Mouse (Mus musculus) adrenal gland (tissue): Measurements from ENCODE around the gene Crtc3.

Source experiments
- intact Hi-C: fragments of 180-260 bp; cut with DNase I; formaldehyde crosslinking; loops from one replicate; pipeline ENCODE4 v1.15.1; 2025

Gene Crtc3

GRCm38 (mm10) chr7:80558572-80558971 is 130.1 kb downstream of the Crtc3 start:
- intact Hi-C loops, result no loop called here

DNA sequence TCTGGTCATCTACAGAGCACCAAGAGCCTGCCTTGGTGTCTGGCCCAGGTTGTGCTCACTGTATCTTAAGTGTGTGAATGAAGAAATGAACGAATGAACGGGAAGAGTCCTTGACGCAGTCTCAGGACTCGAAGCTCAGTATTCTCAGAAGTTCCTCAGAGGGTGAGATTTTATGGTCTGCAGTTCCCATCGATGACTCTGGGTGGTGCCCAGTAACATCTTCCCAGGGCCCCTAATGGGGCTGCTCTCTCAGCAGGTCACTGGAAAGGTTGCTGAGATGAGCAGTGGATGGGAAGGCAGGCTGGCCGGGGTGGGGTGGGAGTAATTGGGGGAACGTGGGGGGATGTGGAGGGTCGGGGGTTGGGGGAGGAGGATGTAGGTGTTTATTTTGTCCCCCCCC is 130.6 kb downstream of the Crtc3 start:
- intact Hi-C loops, result no loop called here

DNA sequence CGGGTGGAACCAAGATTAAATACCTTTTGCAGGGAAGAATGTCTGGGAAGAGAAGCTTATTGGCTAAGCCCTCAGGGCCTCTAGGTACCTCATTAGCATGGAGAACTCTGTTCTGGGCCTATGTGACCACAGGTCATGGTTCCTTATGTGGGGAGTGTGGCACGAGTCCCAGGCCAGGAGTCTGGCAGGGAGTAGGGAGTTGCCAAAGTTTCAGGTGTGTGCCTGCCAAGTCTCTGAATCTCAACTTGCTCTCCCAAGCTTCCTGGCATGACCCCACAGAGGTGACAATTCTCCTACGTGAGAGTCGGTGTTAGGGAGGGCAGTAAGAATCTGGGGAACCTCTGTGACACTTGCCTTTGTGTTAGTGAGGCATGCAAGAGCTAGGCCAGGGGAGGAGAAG is 131.5 kb downstream of the Crtc3 start:
- intact Hi-C loops, result no loop called here

GRCm38 (mm10) chr7:80556166-80556565 is 132.5 kb downstream of the Crtc3 start:
- intact Hi-C loops, result no loop called here

DNA sequence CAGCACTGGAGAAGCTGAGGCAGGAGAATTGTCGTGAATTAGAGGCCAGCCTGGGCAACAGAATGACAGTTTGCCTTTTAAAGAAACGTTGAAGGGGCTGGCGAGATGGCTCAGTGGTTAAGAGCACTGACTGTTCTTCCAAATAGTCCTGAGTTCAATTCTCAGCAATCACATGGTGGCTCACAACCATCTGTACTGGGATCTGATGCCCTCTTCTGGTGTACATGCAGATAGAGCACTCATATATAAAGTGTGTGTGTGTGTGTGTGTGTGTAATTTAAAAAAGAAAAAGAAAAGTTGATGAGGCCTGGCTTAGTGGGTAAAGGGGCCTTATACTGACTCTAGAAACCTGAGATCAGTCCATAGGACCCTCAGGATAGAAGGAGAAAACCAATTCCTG is 133.5 kb downstream of the Crtc3 start:
- intact Hi-C loops, result no loop called here

GRCm38 (mm10) chr7:80554180-80555021 is 134.3 kb downstream of the Crtc3 start:
- intact Hi-C loops, result no loop called here

GRCm38 (mm10) chr7:80548513-80549260 is 140.0 kb downstream of the Crtc3 start:
- intact Hi-C loops, result no loop called here

DNA sequence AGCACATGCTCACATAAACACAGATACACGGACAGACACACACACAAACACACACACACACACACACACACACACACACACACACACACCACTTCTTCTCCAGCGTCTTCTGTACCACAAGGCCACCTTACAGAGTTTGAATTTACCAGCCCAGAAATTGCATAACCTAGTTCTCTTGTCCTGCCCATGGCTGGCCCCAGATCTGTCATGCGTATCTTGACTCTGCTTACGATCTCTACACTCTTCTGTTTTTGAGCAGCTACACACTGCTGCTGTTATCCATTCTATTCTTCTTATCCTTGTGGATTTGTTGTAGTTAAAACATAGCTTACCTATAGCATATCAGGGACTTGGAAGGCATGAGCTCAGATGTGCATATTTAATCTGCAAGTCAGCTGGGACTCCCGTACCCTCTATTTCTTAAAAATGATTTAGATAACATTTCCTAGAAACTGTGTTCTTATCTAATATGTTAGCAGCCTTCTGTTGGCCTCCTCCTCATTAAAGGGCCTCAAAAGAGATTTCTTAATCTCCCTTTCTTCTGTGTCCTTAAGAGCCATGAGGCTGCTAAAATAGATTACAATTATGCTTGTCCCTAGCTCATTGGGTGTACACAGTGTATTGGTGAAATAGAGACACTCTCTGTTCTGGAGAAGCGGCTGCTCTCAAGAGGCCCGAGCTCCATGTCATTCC is 146.4 kb downstream of the Crtc3 start:
- intact Hi-C loops, result no loop called here

DNA sequence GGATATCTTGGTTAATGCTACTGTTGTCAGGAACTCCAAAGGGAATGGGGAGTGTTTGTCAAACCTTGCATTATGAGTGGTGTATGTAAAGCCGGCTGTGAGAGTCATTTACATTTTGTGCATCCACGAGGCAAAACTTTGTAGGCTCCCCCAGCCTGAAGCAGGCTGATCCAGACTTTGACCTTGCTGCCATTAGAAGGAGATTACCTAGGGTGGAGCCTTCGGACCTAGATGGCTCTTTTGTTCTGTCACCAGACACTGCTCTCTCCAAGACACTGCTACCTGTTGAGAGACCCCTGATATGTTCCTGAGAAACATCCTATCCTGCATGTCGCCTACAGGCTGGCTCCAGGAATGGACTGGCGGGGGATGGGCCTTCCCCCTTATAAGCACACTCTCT is 149.1 kb downstream of the Crtc3 start:
- intact Hi-C loops, result no loop called here
